15 mouse cellular contexts compared by ENCODE assay signal in genomic region chr9:90087906-90088485, GRCm38 (mm10). TPM values are rescaled to one million over a fixed set of nuclear protein-coding genes. Genes with fewer than 3 reads are reported as not detected.
DNase-seq lines count a peak whose midpoint lies in the region; ATAC-seq and TF ChIP-seq lines count a peak whose summit lies in the region.
"Had no signal": no experiment of that assay in that cellular context is flagged by ENCODE, and none has a peak within 500 bp of the region (broad histone marks: within the 10 kb centered on the region; RNA-seq: fewer than 3 reads in every experiment).

No protein-coding gene starts in this region.

- peak; percentile 36; the same call in 1 of the 2 replicates for ATAC-seq in midbrain, embryonic 11.5 days (ENCODE audit: low FRiP score)
- ATAC-seq in hindbrain, postnatal 0 days = peak; percentile 57
- ATAC-seq in neural tube, embryonic 14.5 days (ENCODE audit: low read depth) = peak; percentile 42; the same call in 1 of the 2 replicates
- ATAC-seq: CD4-positive, CD25-positive, alpha-beta regulatory T cell, adult 4 months; Patski had no signal

- H3K27ac ChIP-seq in heart, embryonic 10.5 days = no peak overlapping the region
- H3K27ac ChIP-seq in midbrain, embryonic 11.5 days (ENCODE audit: low read depth, low read length) = no peak overlapping the region
- no peak overlapping the region for H3K27ac ChIP-seq in midbrain, embryonic 10.5 days (replicated peaks)
- no peak overlapping the region for H3K27ac ChIP-seq in hindbrain, postnatal 0 days
- no peak overlapping the region for H3K27ac ChIP-seq in neural tube, embryonic 14.5 days (ENCODE audit: low read depth, low read length)
- H3K27ac ChIP-seq in cerebellum, adult 2 months (ENCODE audit: insufficient read depth, low read length) = no peak overlapping the region
- H3K27ac ChIP-seq: embryonic facial prominence, embryonic 13.5 days; lung, embryonic 15.5 days had no signal

- TF ChIP-seq POLR2A in cerebellum, adult 2 months (IDR thresholded peaks at IDR 0.05; ENCODE audit: borderline replicate concordance, insufficient read depth, low read length) = no peak

- H3K4me1 ChIP-seq in heart, embryonic 10.5 days = no peaks in the 10 kb centered on the region
- H3K4me1 ChIP-seq in midbrain, embryonic 11.5 days (ENCODE audit: control insufficient read depth, insufficient read depth, low read length) = no peaks in the 10 kb centered on the region
- no peaks in the 10 kb centered on the region for H3K4me1 ChIP-seq in midbrain, embryonic 10.5 days
- no peaks in the 10 kb centered on the region for H3K4me1 ChIP-seq in hindbrain, postnatal 0 days (ENCODE audit: insufficient read depth, low read length)
- H3K4me1 ChIP-seq in neural tube, embryonic 14.5 days (ENCODE audit: control insufficient read depth, insufficient read depth, low read length) = no peaks in the 10 kb centered on the region
- no peaks in the 10 kb centered on the region for H3K4me1 ChIP-seq in cerebellum, adult 2 months (ENCODE audit: control insufficient read depth, insufficient read depth, low read length)
- H3K4me1 ChIP-seq: embryonic facial prominence, embryonic 13.5 days; lung, embryonic 15.5 days had no signal

- H3K9me3 ChIP-seq in heart, embryonic 10.5 days = no peaks in the 10 kb centered on the region
- H3K9me3 ChIP-seq in midbrain, embryonic 11.5 days (ENCODE audit: control insufficient read depth, low read length) = no peaks in the 10 kb centered on the region
- no peaks in the 10 kb centered on the region for H3K9me3 ChIP-seq in midbrain, embryonic 10.5 days (replicated peaks)
- no peaks in the 10 kb centered on the region for H3K9me3 ChIP-seq in hindbrain, postnatal 0 days (ENCODE audit: low read length)
- H3K9me3 ChIP-seq in neural tube, embryonic 14.5 days (ENCODE audit: control insufficient read depth, low read length) = no peaks in the 10 kb centered on the region; the same call in 1 of the 2 replicates
- H3K9me3 ChIP-seq: lung, embryonic 15.5 days had no signal

- no peak overlapping the region for H3K9ac ChIP-seq in midbrain, embryonic 11.5 days (ENCODE audit: low read length)
- H3K9ac ChIP-seq in hindbrain, postnatal 0 days (replicated peaks; ENCODE audit: low read length) = no peak overlapping the region
- no peak overlapping the region for H3K9ac ChIP-seq in neural tube, embryonic 14.5 days (replicated peaks; ENCODE audit: low read depth, low read length)
- H3K9ac ChIP-seq: embryonic facial prominence, embryonic 13.5 days; lung, embryonic 15.5 days had no signal

- WGBS in heart, embryonic 10.5 days = 82% methylated on average over 2 of the region's 2 CpGs
- 92% methylated on average over 2 of the region's 2 CpGs for WGBS in midbrain, embryonic 11.5 days
- WGBS in midbrain, embryonic 10.5 days = 100% methylated on average over 2 of the region's 2 CpGs
- WGBS in hindbrain, postnatal 0 days = 89% methylated on average over 2 of the region's 2 CpGs
- 91% methylated on average over 2 of the region's 2 CpGs for WGBS in neural tube, embryonic 14.5 days
- 96% methylated on average over 2 of the region's 2 CpGs for WGBS in cerebellum, adult 2 months

- H3K4me2 ChIP-seq in midbrain, embryonic 11.5 days = no peak overlapping the region
- H3K4me2 ChIP-seq in hindbrain, postnatal 0 days (ENCODE audit: low read depth, low read length) = no peak overlapping the region
- H3K4me2 ChIP-seq in neural tube, embryonic 14.5 days (ENCODE audit: low read depth, low read length) = no peak overlapping the region
- H3K4me2 ChIP-seq: embryonic facial prominence, embryonic 13.5 days; lung, embryonic 15.5 days had no signal

- TF ChIP-seq CTCF in hindbrain, postnatal 0 days (IDR thresholded peaks at IDR 0.05; ENCODE audit: low read depth) = no peak
- TF ChIP-seq CTCF in cerebellum, adult 2 months (IDR thresholded peaks at IDR 0.05; ENCODE audit: borderline replicate concordance, insufficient read depth, low read depth, low read length) = no peak

- no peaks in the 10 kb centered on the region for H3K27me3 ChIP-seq in heart, embryonic 10.5 days (ENCODE audit: insufficient read depth, poor library complexity, severe bottlenecking)
- H3K27me3 ChIP-seq in midbrain, embryonic 11.5 days (ENCODE audit: control insufficient read depth, insufficient read depth, low read length) = no peaks in the 10 kb centered on the region
- no peaks in the 10 kb centered on the region for H3K27me3 ChIP-seq in midbrain, embryonic 10.5 days (ENCODE audit: low read depth, poor library complexity, severe bottlenecking)
- no peaks in the 10 kb centered on the region for H3K27me3 ChIP-seq in hindbrain, postnatal 0 days (ENCODE audit: insufficient read depth, low read length)
- no peaks in the 10 kb centered on the region for H3K27me3 ChIP-seq in neural tube, embryonic 14.5 days (ENCODE audit: control insufficient read depth, insufficient read depth, low read length)
- H3K27me3 ChIP-seq in cerebellum, adult 2 months (ENCODE audit: control insufficient read depth, insufficient read depth, low read length) = no peaks in the 10 kb centered on the region
- H3K27me3 ChIP-seq: embryonic facial prominence, embryonic 13.5 days; lung, embryonic 15.5 days; Patski had no signal

- peak; percentile 33 for DNase-seq in heart, embryonic 10.5 days (ENCODE audit: low spot score)
- DNase-seq in heart, adult 8-10 months (ENCODE audit: low spot score) = no peak
- DNase-seq in midbrain, embryonic 11.5 days (ENCODE audit: low spot score, missing footprints) = no peak
- no peak for DNase-seq in midbrain, embryonic 10.5 days (ENCODE audit: low spot score)
- no peak for DNase-seq in hindbrain, postnatal 0 days (ENCODE audit: low spot score)
- DNase-seq in thymus, postnatal 4 days = no peak
- no peak for DNase-seq in cerebellum, adult 2 months
- DNase-seq: adrenal gland, adult 2 months; kidney, postnatal 36 days; thymus, postnatal 14 days had no signal

- no peak overlapping the region for H3K4me3 ChIP-seq in heart, embryonic 10.5 days
- no peak overlapping the region for H3K4me3 ChIP-seq in midbrain, embryonic 11.5 days (ENCODE audit: low read depth, low read length)
- H3K4me3 ChIP-seq in midbrain, embryonic 10.5 days = no peak overlapping the region
- no peak overlapping the region for H3K4me3 ChIP-seq in hindbrain, postnatal 0 days (ENCODE audit: low read length)
- H3K4me3 ChIP-seq in neural tube, embryonic 14.5 days (ENCODE audit: low read depth, low read length) = no peak overlapping the region
- H3K4me3 ChIP-seq in cerebellum, adult 2 months (replicated peaks; ENCODE audit: insufficient read depth, low read depth, low read length) = no peak overlapping the region
- H3K4me3 ChIP-seq: embryonic facial prominence, embryonic 13.5 days; lung, embryonic 15.5 days had no signal

- peaks cover 61% of the 10 kb centered on the region for H3K36me3 ChIP-seq in heart, embryonic 10.5 days
- H3K36me3 ChIP-seq in midbrain, embryonic 11.5 days (ENCODE audit: control insufficient read depth, insufficient read depth, low read length) = peaks cover 20% of the 10 kb centered on the region; the same call in 1 of the 2 replicates
- peaks cover 68% of the 10 kb centered on the region for H3K36me3 ChIP-seq in midbrain, embryonic 10.5 days
- peaks cover 25% of the 10 kb centered on the region for H3K36me3 ChIP-seq in hindbrain, postnatal 0 days (ENCODE audit: insufficient read depth, low read length)
- peaks cover 36% of the 10 kb centered on the region for H3K36me3 ChIP-seq in neural tube, embryonic 14.5 days (ENCODE audit: control insufficient read depth, insufficient read depth, low read length)

RNA-seq across cellular contexts. Expression of gene Morf4l1, which starts 26.6 kb away (rescaled TPM):
- 430 and 475 TPM in 2 replicates for polyA plus RNA-seq in heart, embryonic 10.5 days (2016; fragmentation: Nextera tagmentation; extraction: Ambion mirVana)
- 100 to 1,000 TPM; 219 to 244 (median 237) TPM for total RNA-seq in heart, adult 8-10 months (2022)
- polyA plus RNA-seq in midbrain, embryonic 11.5 days (2014; fragmentation: Nextera tagmentation; extraction: Ambion mirVana) = 573 and 605 TPM in 2 replicates
- polyA plus RNA-seq in midbrain, embryonic 10.5 days (2016; fragmentation: Nextera tagmentation; extraction: Ambion mirVana) = 603 and 629 TPM in 2 replicates
- 178 and 179 TPM in 2 replicates for total RNA-seq in hindbrain, postnatal 0 days (2014; rRNA removed)
- polyA plus RNA-seq in hindbrain, postnatal 0 days (2015; fragmentation: Nextera tagmentation; extraction: Ambion mirVana) = 527 and 556 TPM in 2 replicates
- 565 and 602 TPM in 2 replicates for polyA plus RNA-seq in neural tube, embryonic 14.5 days (2014; fragmentation: Nextera tagmentation; extraction: Ambion mirVana)
- 468 and 520 TPM in 2 replicates for polyA plus RNA-seq in cerebellum, adult 2 months (2012; rRNA removed)

RNA-seq across cellular contexts. Expression of gene Ctsh, which starts 34.0 kb away (rescaled TPM):
- 19.3 and 26.4 TPM in 2 replicates for polyA plus RNA-seq in heart, embryonic 10.5 days (2016; fragmentation: Nextera tagmentation; extraction: Ambion mirVana)
- total RNA-seq in heart, adult 8-10 months (2022) = 10 to 100 TPM; 43.8 to 66.2 (median 55.1) TPM
- 6.0 and 6.7 TPM in 2 replicates for polyA plus RNA-seq in midbrain, embryonic 11.5 days (2014; fragmentation: Nextera tagmentation; extraction: Ambion mirVana)
- 7.0 and 8.0 TPM in 2 replicates for polyA plus RNA-seq in midbrain, embryonic 10.5 days (2016; fragmentation: Nextera tagmentation; extraction: Ambion mirVana)
- total RNA-seq in hindbrain, postnatal 0 days (2014; rRNA removed) = 31.5 and 36.2 TPM in 2 replicates
- polyA plus RNA-seq in hindbrain, postnatal 0 days (2015; fragmentation: Nextera tagmentation; extraction: Ambion mirVana) = 36.4 and 45.0 TPM in 2 replicates
- polyA plus RNA-seq in neural tube, embryonic 14.5 days (2014; fragmentation: Nextera tagmentation; extraction: Ambion mirVana) = 13.6 and 40.5 TPM in 2 replicates
- polyA plus RNA-seq in cerebellum, adult 2 months (2012; rRNA removed) = 13.8 and 16.3 TPM in 2 replicates
